Mouse (Mus musculus) erythroid progenitor cell, adult 5-6 weeks (primary cell): ENCODE results near the gene Lce1m. TPM values are rescaled to one million over a fixed set of nuclear protein-coding genes. Genes with fewer than 3 reads are reported as not detected.
"Not testable (repeated sequence)": the region's sequence is repeated elsewhere in the genome, so short reads cannot be mapped to it uniquely, and the experiment has no call there.

Experiments used
- ATAC-seq: replicated peaks from 2 replicates; pipeline ENCODE4 v1.8.0; 2016; ENCODE audit warnings: moderate number of reproducible peaks, mild to moderate bottlenecking, moderate TSS enrichment, inconsistent platforms; ENCODE audit not compliant: poor library complexity, low FRiP score, severe bottlenecking
- total RNA-seq, 2 experiments: library from RNA; stranded (forward) in 1 of 2; stranded (reverse) in 1 of 2; fragments of 150-400 nt in 1 of 2; fragments of 186-747, 209-891 nt in 1 of 2; gene quantifications; 2 replicates each; pipeline versions ENCODE4 v1.2.3 to v1.2.4; 2015 to 2017; ENCODE audit warnings: low replicate concordance in 2 of 2

The Lce1m gene
- total RNA-seq (2015; ENCODE audit: low replicate concordance) (not detected in 2 replicates), total RNA-seq (2017; ENCODE audit: low replicate concordance) (not detected in 2 replicates)

DNA sequence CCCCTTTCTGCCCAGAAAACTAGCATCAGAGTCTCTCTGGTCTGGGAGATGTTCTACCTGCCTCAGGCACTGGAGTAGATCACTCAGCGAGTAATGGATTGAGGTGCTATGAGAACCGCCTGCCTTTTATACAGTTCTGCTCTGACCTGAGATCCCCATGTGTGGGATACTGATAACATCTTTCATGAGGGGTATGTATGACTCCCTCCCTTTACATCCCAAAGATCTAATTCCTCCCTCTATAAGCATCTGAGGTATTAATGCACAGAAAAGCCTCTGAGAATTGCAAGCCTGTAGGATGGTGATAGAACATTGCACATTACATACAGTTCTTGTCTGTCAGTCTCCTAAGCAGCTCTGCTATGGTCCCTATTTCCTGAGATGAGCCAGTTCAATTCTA is at the start of gene Lce1m:
TSS of gene Lce1m (minus strand) at position 101 of the 400 bp plus-strand sequence.
- ATAC-seq, result no peak

DNA sequence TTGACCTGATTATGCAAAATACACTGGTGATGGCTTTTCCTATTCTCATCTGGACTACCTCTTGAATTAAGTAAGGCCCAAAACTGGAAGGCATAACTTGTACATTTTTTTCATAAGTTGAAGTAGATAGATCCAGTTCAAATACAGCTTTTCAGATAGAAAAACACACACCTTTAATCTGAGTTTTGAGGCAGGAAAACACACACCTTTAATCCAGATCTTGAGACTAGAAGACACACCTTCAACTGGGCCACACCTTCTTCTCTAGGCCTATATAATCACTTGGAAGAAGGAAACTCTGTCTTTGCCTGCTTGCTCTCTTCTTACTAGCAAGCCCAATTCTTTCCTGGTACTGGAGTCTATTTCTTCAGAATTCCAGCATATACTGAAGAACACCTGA is 49.7 kb upstream of the Lce1m start, which contains the start of gene Gm4858:
TSS of gene Gm4858 (plus strand) at position 301 of the 400 bp plus-strand sequence.
- not testable (repeated sequence) for ATAC-seq

DNA sequence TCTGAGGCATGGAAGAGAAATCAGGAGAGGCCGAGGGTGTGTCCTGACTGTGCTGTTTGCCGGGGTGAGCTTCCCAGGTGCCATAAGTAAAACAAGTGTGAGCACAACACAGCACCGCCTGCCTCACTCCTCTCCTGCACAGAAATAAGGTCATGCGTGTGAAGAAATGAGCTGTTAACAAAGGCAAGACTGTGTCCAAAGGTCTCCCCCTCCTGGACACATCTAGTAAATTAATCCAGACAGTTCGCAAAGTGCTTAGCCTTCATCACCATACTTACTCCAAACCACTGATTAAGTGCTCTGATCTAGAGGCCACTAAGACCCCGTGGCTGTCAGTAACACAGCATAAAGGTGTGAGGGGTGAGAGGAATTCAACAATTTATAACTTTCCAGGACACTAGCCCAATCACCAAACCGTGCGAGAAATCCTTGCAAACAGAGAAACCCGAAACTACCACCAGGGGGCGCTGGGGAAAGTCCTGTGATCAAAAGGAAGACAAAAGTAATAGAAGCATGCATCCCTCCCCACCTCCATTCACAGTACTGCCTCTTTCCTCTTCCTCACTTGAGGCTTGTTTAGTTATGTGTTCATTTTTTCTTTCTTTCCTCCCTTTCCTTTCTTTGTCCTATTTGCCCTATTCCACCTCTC is 34.1 kb upstream of the Lce1m start:
- ATAC-seq, result no peak

DNA sequence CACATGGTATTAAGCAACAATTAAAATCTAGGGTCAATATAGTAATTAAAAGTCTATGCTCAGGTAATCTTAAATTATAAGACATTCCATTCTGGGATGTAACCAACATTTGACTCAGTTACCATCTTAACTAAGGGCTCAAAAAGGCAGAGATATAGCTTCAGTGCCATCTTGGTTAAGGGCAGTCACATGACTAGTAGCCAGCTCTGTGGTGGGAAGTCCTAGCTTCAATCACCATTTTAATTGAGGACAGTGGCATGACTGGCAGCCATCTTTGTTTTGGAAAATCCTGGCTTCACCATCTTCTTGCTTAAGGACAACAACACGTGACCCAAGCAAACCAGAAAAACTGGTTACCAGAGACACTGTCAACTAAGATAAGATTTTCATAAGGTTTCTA is 31.3 kb upstream of the Lce1m start:
- ATAC-seq, result no peak

DNA sequence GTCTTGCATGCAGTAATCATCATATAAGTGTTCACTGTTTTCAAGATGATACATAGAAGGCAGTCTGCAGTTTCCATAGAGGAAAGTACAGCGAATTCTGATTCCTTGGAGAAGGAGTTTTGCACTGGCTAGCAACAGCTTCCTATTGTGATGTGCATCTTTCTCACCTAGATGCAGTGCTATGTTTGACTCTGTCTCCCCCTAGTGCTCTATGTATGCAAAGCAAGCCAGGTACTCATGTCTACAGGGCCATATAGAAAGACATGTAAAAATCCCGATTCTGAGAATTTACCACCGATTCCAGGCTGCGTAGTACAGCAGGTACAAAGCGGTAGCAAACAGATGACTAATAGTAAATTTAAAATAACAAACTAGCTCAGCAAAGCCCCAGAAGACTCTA is 12.6 kb upstream of the Lce1m start:
- ATAC-seq, result no peak

DNA sequence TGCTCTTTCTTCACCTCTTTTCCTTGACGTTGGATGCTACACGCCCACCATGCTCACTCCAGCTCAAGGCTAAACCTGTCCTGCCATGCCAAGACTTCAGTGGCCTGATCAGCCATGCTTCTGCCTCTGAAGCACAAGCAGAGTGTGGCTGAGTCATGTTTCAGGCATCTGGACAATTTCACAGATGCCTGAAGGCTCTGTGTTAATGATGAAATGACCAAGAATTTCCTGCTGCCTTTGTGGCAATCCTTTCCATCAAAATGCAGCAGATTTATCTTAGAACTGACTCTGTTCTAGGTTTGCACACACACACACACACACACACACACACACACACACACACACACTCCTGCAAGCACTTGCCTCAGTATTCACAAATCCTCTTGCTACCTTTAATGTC is 6.6 kb upstream of the Lce1m start:
- no peak for ATAC-seq

DNA sequence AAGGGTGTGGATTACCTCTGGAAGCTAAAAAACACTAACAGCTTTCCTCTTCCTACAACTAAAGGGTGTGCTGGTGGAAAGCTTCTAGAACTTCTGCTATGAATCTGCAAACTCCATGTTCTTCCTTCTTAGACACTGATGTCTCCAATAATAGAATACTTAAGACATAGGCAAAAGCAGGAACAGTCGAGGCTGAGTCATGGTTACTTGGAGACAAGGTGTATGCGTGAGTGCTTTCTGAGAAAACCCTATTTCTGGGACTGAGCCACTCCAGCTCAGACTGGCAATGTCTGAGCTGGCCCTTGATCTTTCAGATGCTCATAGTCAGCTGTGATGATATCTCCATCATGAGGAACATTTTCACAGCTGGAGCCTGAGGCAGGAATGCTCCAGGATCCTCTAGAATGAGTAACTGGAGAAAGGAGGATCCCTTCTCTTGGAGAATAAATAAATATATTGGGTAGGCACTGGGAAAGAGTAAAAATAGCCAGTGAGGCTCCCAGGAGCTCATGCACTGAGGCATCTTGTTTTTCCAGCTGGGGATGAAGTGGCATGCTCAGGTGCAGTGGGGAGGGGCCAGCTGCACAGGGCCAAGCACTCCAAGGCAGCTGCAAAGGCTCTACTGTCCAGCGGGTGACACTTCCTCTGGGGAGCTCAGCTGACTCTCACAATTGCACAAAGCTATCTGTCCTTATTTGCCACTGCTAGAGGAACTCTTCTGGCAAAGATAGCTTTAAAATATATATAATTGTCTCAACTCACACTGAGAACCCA is 4.7 kb upstream of the Lce1m start:
- ATAC-seq, result no peak

DNA sequence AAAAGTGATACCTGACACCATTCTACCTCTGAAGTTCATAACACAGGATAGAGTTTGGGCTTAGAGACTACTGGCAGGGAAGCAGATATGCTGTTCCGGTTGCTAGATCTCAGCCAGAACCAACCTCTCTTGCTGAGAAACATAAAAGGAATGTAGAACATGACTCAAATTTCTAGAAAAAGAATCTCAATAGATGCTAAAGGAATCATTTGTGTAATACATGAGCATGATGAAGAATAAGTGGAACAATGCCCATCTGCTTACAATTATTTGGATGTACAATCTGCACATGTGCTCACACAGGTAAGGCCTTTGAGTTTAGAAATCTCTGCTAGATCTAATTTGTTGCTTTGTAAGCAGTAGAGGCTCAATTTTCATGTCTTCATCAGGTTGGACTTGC is 2.3 kb upstream of the Lce1m start:
- ATAC-seq, result no peak

DNA sequence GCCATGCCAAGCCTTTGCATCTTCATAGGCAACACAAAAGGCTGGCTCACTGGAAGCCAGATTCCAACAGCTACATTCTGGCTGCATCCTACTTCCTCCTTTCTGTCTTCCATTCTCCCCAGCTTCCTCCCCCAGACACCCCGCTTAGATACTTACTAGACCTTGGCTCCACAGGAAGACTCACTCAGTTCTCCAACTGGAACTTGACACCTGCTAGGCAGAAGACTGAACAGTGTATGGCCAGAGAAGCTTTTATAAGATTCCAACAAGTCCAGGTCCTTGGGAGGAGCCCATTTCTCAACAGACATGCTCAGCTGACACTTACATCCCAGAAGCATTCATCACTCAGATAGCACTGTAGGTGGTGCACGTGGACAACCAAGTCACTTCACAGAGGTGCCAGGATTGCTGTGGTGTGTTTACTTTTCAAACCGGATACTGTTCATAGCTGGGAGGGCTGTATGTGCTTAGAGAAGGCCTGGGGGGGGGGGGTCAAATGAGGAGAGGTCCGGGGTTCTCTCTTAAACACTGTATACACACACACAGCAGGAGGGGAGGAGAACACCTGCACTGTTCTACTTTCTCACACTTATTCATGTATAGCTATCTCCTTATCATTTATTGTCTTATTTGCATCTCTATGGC is 3.3 kb downstream of the Lce1m start, which contains the start of gene Crct1:
TSS of gene Crct1 (minus strand) at position 228 of the 645 bp plus-strand sequence.
- no peak for ATAC-seq

DNA sequence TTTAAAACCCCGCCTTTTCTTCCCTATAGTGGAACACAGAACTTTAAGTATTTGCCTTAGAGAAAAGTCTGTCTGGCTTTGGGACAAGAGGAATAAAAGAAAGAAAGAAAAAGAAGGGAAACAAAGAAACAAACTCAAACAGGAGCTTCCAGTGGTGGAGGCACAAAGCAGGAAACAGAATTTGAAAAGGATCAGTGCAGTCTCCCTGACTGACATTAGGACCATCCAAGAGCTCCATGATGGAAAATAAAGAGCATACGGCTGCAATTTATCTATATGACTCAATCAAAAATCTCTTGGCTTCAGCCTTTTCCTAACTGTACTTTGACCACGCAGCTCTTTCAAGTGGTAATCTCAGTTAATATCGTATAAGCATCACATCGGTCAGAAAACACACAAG is 4.0 kb downstream of the Lce1m start:
- no peak for ATAC-seq

DNA sequence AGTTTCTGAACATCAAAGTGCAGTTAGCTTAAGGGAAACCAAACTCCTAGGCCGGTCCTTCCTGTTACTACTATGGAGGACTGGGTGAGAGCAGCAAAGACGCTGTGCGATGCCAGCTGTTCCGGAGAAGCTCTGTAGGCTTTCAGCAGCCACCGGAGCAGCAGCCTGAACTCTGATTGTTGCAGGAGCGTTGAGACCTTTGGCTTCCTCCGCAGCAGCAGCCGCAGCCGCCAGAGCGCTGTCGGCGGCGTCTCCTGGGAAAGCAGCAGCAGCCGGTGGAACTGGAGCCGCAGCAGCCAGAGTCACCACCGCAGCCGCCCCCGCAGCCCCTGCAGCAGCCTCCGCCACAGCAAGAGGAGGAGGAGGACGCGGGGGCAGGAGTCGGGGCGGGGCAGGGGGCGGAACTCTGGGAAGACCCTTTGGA is 4.5 kb downstream of the Lce1m start:
- ATAC-seq, result no peak

DNA sequence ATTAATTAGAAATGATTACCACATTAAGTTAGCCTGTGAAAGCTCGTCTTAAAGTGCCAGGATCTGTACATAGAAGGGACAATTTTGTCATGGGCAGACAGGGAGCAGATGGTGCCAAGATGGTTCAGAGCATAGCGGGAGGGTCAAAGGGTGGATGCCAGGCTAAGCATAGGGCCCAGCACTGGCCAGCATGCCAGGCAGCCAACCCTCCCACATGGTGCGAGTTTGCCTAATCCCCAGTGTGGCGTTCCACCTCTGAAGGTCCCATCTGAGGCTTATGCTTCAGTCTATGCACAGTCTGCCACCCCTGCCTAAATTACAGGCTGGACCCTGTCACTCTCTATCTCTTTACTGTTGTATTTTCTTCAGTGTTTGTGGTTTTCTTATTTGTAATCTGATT is 16.0 kb downstream of the Lce1m start:
- ATAC-seq, result no peak

DNA sequence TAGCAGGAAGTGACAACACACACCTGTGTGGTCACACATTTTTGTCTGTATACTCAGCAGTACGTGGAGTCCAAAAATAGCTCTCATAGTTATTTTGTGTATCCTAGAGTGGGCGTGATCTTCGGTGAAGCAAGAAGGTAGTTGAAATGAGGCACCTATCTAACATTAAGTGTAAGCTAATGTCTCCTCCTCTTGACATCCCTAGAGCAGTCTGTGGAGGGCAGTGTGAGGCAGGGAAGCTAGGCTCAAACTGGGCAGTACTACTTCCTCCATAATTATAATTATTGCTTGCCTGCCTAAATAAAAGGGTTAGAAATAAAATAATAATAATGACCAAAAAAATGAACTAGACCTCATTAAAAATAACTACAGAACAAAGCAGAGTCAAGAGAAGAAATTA is 18.2 kb downstream of the Lce1m start:
- ATAC-seq, result no peak

DNA sequence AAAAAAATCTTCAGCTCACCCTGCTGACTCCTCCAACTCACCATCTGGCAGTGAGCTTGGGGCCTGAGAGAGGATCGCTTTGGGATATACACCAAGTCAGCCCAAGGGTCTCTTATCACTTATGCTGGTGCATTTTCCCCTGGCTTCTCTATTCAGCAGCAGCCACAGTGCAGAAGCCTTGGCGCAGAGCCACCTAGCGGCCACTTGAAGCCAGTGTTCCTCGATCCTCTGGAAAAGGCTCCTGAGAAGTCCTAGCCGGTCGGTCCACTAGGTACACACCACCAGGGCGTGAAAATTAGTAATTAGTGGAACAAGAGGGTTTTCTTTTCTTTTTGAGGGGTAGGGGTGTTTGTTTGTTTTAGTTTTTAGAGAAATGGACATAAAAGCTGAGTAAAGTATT is 20.2 kb downstream of the Lce1m start:
- ATAC-seq, result no peak

DNA sequence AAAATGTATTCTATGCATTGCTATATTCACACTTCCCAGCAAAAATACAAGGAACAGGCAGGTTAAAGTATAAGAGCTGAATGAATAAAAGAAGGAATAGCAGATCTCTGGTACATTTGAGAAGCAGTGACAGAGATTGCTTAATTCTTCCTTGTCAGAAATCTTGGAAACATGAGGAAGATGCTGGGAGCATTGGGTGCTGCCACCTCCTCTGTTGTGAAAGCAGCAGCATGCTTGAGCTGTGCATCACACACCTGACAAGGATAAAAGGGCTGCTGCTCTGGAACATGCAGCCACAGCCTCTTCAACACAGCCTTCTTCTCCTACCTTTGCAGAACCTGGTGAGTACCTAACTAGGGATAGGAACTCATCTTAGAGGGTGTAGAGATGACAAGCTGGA is 26.9 kb downstream of the Lce1m start, which contains the start of gene Lce3f:
TSS of gene Lce3f (plus strand) at position 301 of the 400 bp plus-strand sequence.
- ATAC-seq, result no peak

DNA sequence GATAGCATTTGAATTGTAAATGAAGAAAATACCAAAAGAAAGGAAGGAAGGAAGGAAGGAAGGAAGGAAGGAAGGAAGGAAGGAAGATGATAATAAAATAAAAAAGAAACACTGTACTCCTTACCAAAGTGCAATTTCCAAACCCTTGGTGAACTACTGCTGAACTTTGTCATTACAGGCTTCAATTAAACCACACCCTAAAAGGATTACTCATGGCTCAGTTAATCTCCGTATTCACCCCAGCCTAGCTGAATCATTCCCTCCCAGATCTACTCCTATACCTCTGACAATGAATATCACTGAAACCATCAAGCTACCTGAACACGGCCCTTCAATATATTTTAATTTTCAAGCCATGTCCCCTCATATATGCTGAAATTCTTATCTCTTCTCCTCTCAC is 40.4 kb downstream of the Lce1m start:
- no peak for ATAC-seq

Other genes with a start within 250 kb of the Lce1m start
- not detected in 2 replicates for gene Lce1i, start 240.2 kb downstream of the Lce1m start, total RNA-seq (2015; ENCODE audit: low replicate concordance)
- not detected in 2 replicates for gene Lce1i, start 240.2 kb downstream of the Lce1m start, total RNA-seq (2017; ENCODE audit: low replicate concordance)
- not detected in 2 replicates for gene Lce1j, start 228.5 kb downstream of the Lce1m start, total RNA-seq (2015; ENCODE audit: low replicate concordance)
- not detected in 2 replicates for gene Lce1j, start 228.5 kb downstream of the Lce1m start, total RNA-seq (2017; ENCODE audit: low replicate concordance)
- not detected in 2 replicates for gene Lce1k, start 211.2 kb downstream of the Lce1m start, total RNA-seq (2015; ENCODE audit: low replicate concordance)
- not detected in 2 replicates for gene Lce1k, start 211.2 kb downstream of the Lce1m start, total RNA-seq (2017; ENCODE audit: low replicate concordance)
- gene Kprp, start 191.8 kb downstream of the Lce1m start, total RNA-seq (2015; ENCODE audit: low replicate concordance), result not detected in 2 replicates
- gene Kprp, start 191.8 kb downstream of the Lce1m start, total RNA-seq (2017; ENCODE audit: low replicate concordance), result not detected in 2 replicates
- gene Lce1l, start 167.8 kb downstream of the Lce1m start, total RNA-seq (2015; ENCODE audit: low replicate concordance), result not detected in 2 replicates
- not detected in 2 replicates for gene Lce1l, start 167.8 kb downstream of the Lce1m start, total RNA-seq (2017; ENCODE audit: low replicate concordance)
- not detected in 2 replicates for gene 2310050C09Rik, start 148.8 kb downstream of the Lce1m start, total RNA-seq (2015; ENCODE audit: low replicate concordance)
- gene 2310050C09Rik, start 148.8 kb downstream of the Lce1m start, total RNA-seq (2017; ENCODE audit: low replicate concordance), result not detected in 2 replicates
- gene Lce3a, start 92.8 kb downstream of the Lce1m start, total RNA-seq (2015; ENCODE audit: low replicate concordance), result not detected in 2 replicates
- not detected in 2 replicates for gene Lce3a, start 92.8 kb downstream of the Lce1m start, total RNA-seq (2017; ENCODE audit: low replicate concordance)
- not detected in 2 replicates for gene Lce3b, start 86.1 kb downstream of the Lce1m start, total RNA-seq (2015; ENCODE audit: low replicate concordance)
- not detected in 2 replicates for gene Lce3b, start 86.1 kb downstream of the Lce1m start, total RNA-seq (2017; ENCODE audit: low replicate concordance)
- not detected in 2 replicates for gene Lce3c, start 74.6 kb downstream of the Lce1m start, total RNA-seq (2015; ENCODE audit: low replicate concordance)
- gene Lce3c, start 74.6 kb downstream of the Lce1m start, total RNA-seq (2017; ENCODE audit: low replicate concordance), result not detected in 2 replicates
- gene Lce3d, start 61.7 kb downstream of the Lce1m start, total RNA-seq (2015; ENCODE audit: low replicate concordance), result not detected in 2 replicates
- gene Lce3d, start 61.7 kb downstream of the Lce1m start, total RNA-seq (2017; ENCODE audit: low replicate concordance), result not detected in 2 replicates
- not detected in 2 replicates for gene Lce3e, start 52.0 kb downstream of the Lce1m start, total RNA-seq (2015; ENCODE audit: low replicate concordance)
- gene Lce3e, start 52.0 kb downstream of the Lce1m start, total RNA-seq (2017; ENCODE audit: low replicate concordance), result not detected in 2 replicates
- gene Lce3f, start 26.8 kb downstream of the Lce1m start, total RNA-seq (2015; ENCODE audit: low replicate concordance), result not detected in 2 replicates
- not detected in 2 replicates for gene Lce3f, start 26.8 kb downstream of the Lce1m start, total RNA-seq (2017; ENCODE audit: low replicate concordance)
- gene Crct1, start 3.4 kb downstream of the Lce1m start, total RNA-seq (2015; ENCODE audit: low replicate concordance), result not detected in 2 replicates
- gene Crct1, start 3.4 kb downstream of the Lce1m start, total RNA-seq (2017; ENCODE audit: low replicate concordance), result not detected in 2 replicates
- gene Gm4858, start 49.8 kb upstream of the Lce1m start, total RNA-seq (2015; ENCODE audit: low replicate concordance), result not detected in 2 replicates
- gene Gm4858, start 49.8 kb upstream of the Lce1m start, total RNA-seq (2017; ENCODE audit: low replicate concordance), result not detected in 2 replicates
- not detected in 2 replicates for gene Crnn, start 125.7 kb upstream of the Lce1m start, total RNA-seq (2015; ENCODE audit: low replicate concordance)
- gene Crnn, start 125.7 kb upstream of the Lce1m start, total RNA-seq (2017; ENCODE audit: low replicate concordance), result not detected in 2 replicates
- not detected in 2 replicates for gene Flg2, start 178.2 kb upstream of the Lce1m start, total RNA-seq (2015; ENCODE audit: low replicate concordance)
- not detected in 2 replicates for gene Flg2, start 178.2 kb upstream of the Lce1m start, total RNA-seq (2017; ENCODE audit: low replicate concordance)